Mouse (Mus musculus): Measurements from ENCODE around the gene Fam171a2.

Fam171a2 gene

GRCm38 (mm10) chr11:102434816-102435705 lies 12.4 kb downstream of the Fam171a2 start:
- no peak for DNase-seq (ENCODE audit: low read depth)

GRCm38 (mm10) chr11:102434406-102434805 lies 13.1 kb downstream of the Fam171a2 start:
- peak; percentile 90 for DNase-seq (ENCODE audit: low read depth)

- peak; percentile 31 for DNase-seq (ENCODE audit: low read depth)
Observed at GRCm38 (mm10) chr11:102433866-102434265, 13.6 kb downstream of the Fam171a2 start.

GRCm38 (mm10) chr11:102432896-102433295 lies 14.6 kb downstream of the Fam171a2 start:
- DNase-seq (ENCODE audit: low read depth): no peak

- DNase-seq (ENCODE audit: low read depth): peak; percentile 54
Observed at GRCm38 (mm10) chr11:102432115-102432843, 15.2 kb downstream of the Fam171a2 start.

GRCm38 (mm10) chr11:102431728-102432114 lies 15.8 kb downstream of the Fam171a2 start:
- DNase-seq (ENCODE audit: low read depth): no peak

GRCm38 (mm10) chr11:102431018-102431645 lies 16.4 kb downstream of the Fam171a2 start:
- peak; percentile 84 for DNase-seq (ENCODE audit: low read depth)

- DNase-seq (ENCODE audit: low read depth): peak; percentile 78
Observed at GRCm38 (mm10) chr11:102430121-102431017, 17.1 kb downstream of the Fam171a2 start, which contains the start of gene Grn. Gene Grn (plus strand): TSS chr11:102430315.

- DNase-seq (ENCODE audit: low read depth): peak; percentile 13
Observed at GRCm38 (mm10) chr11:102429551-102429950, 17.9 kb downstream of the Fam171a2 start.

- DNase-seq (ENCODE audit: low read depth): peak; percentile 18
Observed at GRCm38 (mm10) chr11:102428981-102429540, 18.4 kb downstream of the Fam171a2 start.

- no peak for DNase-seq (ENCODE audit: low read depth)
Observed at GRCm38 (mm10) chr11:102425555-102426316, 21.7 kb downstream of the Fam171a2 start.

GRCm38 (mm10) chr11:102424666-102425065 lies 22.8 kb downstream of the Fam171a2 start:
- DNase-seq (ENCODE audit: low read depth): no peak

GRCm38 (mm10) chr11:102421559-102421958 lies 25.9 kb downstream of the Fam171a2 start:
- no peak for DNase-seq (ENCODE audit: low read depth)

- no peak for DNase-seq (ENCODE audit: low read depth)
Observed at GRCm38 (mm10) chr11:102418887-102419286, 28.6 kb downstream of the Fam171a2 start.

- DNase-seq (ENCODE audit: low read depth): no peak
Observed at GRCm38 (mm10) chr11:102417160-102417559, 30.3 kb downstream of the Fam171a2 start.

- no peak for DNase-seq (ENCODE audit: low read depth)
Observed at GRCm38 (mm10) chr11:102415034-102415802, 32.3 kb downstream of the Fam171a2 start.

GRCm38 (mm10) chr11:102413059-102413458 lies 34.4 kb downstream of the Fam171a2 start:
- no peak for DNase-seq (ENCODE audit: low read depth)

- DNase-seq (ENCODE audit: low read depth): peak; percentile 92
Observed at GRCm38 (mm10) chr11:102411704-102412103, 35.8 kb downstream of the Fam171a2 start.

- DNase-seq (ENCODE audit: low read depth): no peak
Observed at GRCm38 (mm10) chr11:102411061-102411460, 36.4 kb downstream of the Fam171a2 start.

Measured in naive thymus-derived CD4-positive, alpha-beta T cell, adult 2 months (primary cell).